Mouse (Mus musculus) C2C12 (cell line): ENCODE results near the gene Shb.

ENCODE experiments used
- CEBPB ChIP-seq: IDR thresholded peaks from one replicate; pipeline ENCODE4 v1.6.1; 2011; ENCODE audit warnings: low read depth, mild to moderate bottlenecking, control low read depth, moderate library complexity
- CTCF ChIP-seq: IDR thresholded peaks from one replicate; pipeline ENCODE4 v1.5.1; 2011; ENCODE audit not compliant: control insufficient read depth, insufficient read depth, insufficient read length
- MAX ChIP-seq: IDR thresholded peaks from one replicate; pipeline ENCODE4 v1.6.1; 2011; ENCODE audit warnings: mild to moderate bottlenecking, control low read depth
- MYOD1 ChIP-seq: IDR thresholded peaks from one replicate; pipeline ENCODE4 v1.6.1; 2011; ENCODE audit warnings: low read depth; ENCODE audit not compliant: control insufficient read depth, insufficient read length
- MYOG ChIP-seq: IDR thresholded peaks from one replicate; pipeline ENCODE4 v1.6.1; 2011; ENCODE audit not compliant: control insufficient read depth, insufficient read length; ENCODE audit errors: extremely low read depth
- USF1 ChIP-seq: IDR thresholded peaks from one replicate; pipeline ENCODE4 v1.6.1; 2011; ENCODE audit warnings: low read depth, mild to moderate bottlenecking, control low read depth, moderate library complexity

DNA sequence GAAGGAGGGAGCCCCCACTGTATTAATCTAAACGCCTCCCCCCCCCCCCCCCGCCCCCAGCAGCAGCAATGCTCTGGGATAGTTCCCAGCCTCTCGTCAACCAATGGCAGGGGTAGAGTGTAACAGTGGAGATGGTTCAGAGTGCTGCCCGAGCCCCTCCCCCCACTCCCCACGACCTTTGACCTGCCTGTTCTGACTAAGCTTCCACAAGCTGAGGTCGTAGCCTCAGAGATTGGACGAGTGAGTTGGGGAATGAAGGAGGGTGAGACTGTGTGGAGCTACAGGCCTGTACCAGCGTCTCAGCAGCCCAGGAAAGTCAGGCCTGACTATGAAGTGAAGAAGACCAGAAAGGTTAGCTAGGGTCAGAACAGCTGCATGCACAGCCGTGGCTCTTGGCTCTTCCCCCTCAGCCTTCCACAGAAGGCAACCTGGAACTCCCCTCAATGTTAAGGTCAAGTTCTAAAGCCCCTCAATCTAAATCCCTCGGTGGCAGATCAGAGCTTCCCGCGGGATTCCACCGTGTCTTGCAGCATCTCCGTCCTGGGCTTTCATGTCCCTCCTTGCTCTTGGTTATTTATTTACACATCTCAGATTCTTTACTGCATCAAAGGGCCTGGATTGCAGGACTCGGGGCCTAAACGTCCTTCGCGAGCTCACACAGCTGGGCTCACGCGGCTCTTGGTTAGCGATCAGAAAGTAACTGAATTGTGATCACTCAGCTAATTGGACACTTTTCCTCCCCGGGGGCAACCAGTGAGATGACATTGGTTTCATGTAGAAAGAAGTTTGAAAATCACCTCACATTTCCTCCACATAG is 46.5 kb upstream of the Shb start:
- TF ChIP-seq MAX: no peak
- no peak for TF ChIP-seq CTCF
- no peak for TF ChIP-seq MYOD1
- TF ChIP-seq USF1: no peak
- no peak for TF ChIP-seq CEBPB
- no peak for TF ChIP-seq MYOG
